Mouse (Mus musculus) forebrain, embryonic 11.5 days (tissue): ENCODE results near the gene Myom1. TPM values are rescaled to one million over a fixed set of nuclear protein-coding genes. Genes with fewer than 3 reads are reported as not detected.

ENCODE experiments used
- ATAC-seq: fragments of 200-750 bp; cut with Nextera tagmentation; replicated peaks from 2 replicates; pipeline ENCODE4 v1.8.0; 2017; ENCODE audit warnings: moderate TSS enrichment; ENCODE audit not compliant: low FRiP score
- DNase-seq: peaks from one replicate; pipeline ENCODE4 v3.0.0-alpha.2; 2017; ENCODE audit warnings: low spot score
- H3K27ac ChIP-seq: fragments of 300-500 bp; sonication (generic); 2 replicates; pipeline ENCODE4 v1.5.1; 2014; ENCODE audit warnings: low read depth, low read length
- H3K27me3 ChIP-seq: fragments of 300-500 bp; sonication (generic); 2 replicates; pipeline ENCODE4 v1.6.1; 2014; ENCODE audit warnings: mild to moderate bottlenecking, low read length, mixed read lengths; ENCODE audit not compliant: control insufficient read depth, insufficient read depth
- H3K36me3 ChIP-seq: fragments of 300-500 bp; sonication (generic); 2 replicates; pipeline ENCODE4 v1.6.1; 2014; ENCODE audit warnings: mild to moderate bottlenecking, low read length, moderate library complexity, mixed read lengths; ENCODE audit not compliant: control insufficient read depth, insufficient read depth
- H3K4me1 ChIP-seq: fragments of 300-500 bp; sonication (generic); replicated peaks from 2 replicates; pipeline ENCODE4 v1.6.1; 2014; ENCODE audit warnings: low read length, mixed read lengths; ENCODE audit not compliant: control insufficient read depth, insufficient read depth
- H3K4me2 ChIP-seq: fragments of 300-500 bp; sonication (generic); 2 replicates; pipeline ENCODE4 v1.6.1; 2014; ENCODE audit warnings: low read depth, mild to moderate bottlenecking, low read length, moderate library complexity, mixed read lengths; ENCODE audit not compliant: severe bottlenecking
- H3K4me3 ChIP-seq: fragments of 300-500 bp; sonication (generic); 2 replicates; pipeline ENCODE4 v1.5.1; 2014; ENCODE audit warnings: low read depth, low read length
- H3K9ac ChIP-seq: fragments of 300-500 bp; sonication (generic); 2 replicates; pipeline ENCODE4 v1.6.1; 2014; ENCODE audit warnings: low read length
- H3K9me3 ChIP-seq: fragments of 300-500 bp; sonication (generic); 2 replicates; pipeline ENCODE4 v1.6.1; 2016; ENCODE audit warnings: low read length, mixed read lengths; ENCODE audit not compliant: control insufficient read depth
- WGBS: fragments of 180-500 bp; shearing (Covaris S2); extraction: QIAGEN DNeasy Blood & Tissue Kit; methylation state at CpG from one replicate; pipeline ENCODE4 v1.1.7; 2014; 5-methylcytosine and 5-hydroxymethylcytosine counted together
- polyA plus RNA-seq: library from polyadenylated mRNA; unstranded; fragments of >200 nt; fragmentation: Nextera tagmentation; extraction: Ambion mirVana; gene quantifications from 2 replicates; pipeline ENCODE4 v1.2.1, GENCODE M21; 2014

The Myom1 gene
- polyA plus RNA-seq, 1 experiment from 2014 or later, result 4.0 TPM

DNA sequence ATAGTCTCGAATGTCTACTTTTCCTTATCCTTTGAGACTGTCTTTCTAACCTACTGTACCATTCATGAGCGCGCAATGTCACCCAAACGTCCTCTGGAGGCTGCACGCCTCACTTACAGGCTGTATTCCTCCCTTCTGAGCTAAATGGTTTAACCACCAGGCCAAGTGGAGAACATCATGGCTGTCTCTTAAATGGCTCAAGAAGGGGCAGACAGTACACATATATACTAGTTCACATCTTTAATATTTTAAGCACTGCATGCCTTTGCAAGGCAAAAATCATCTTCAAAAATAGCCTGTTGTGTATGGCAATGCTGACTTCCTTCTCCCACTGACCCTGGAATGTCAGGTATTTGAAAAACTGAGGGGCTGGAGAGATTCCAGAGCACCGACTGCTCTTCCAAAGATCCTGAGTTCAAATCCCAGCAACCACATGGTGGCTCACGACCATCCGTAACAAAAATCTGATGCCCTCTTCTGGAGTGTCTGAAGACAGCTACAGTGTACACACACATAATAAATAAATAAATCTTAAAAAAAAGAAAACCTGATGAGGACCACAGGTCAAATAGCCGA lies 3.9 kb upstream of the Myom1 start:
- no peaks in the 10 kb centered on the region for H3K27me3 ChIP-seq
- H3K9ac ChIP-seq, result no peak overlapping the region
- H3K4me3 ChIP-seq, result no peak overlapping the region
- no peaks in the 10 kb centered on the region for H3K9me3 ChIP-seq
- no peak overlapping the region for H3K27ac ChIP-seq
- peaks cover 4% of the 10 kb centered on the region; the same call in 1 of the 2 replicates for H3K4me1 ChIP-seq
- ATAC-seq (no peak), DNase-seq (no peak)
- no peaks in the 10 kb centered on the region; the same call in 1 of the 2 replicates for H3K36me3 ChIP-seq
- WGBS, result 86% methylated on average over 9 of the region's 9 CpGs
- H3K4me2 ChIP-seq, result no peak overlapping the region

DNA sequence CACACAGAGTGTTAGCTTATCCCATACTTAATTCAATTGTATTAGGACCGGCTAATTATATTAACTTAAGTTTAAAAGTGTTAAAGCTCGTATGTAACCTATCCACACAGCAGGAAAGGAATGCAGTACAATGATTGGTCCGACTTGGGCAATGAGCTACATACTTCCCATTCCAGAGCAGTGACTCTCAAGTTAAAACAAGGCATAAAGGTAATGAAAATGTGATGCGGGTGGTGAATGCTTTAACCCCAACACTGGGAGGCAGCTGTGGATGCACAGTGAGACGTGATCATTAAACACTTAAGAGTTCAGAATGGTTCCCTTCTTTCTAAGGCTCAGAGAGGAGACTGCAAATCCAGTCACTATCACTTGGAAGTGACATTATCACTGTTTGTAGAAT lies 3.2 kb upstream of the Myom1 start:
- no peak overlapping the region for H3K27ac ChIP-seq
- no peak overlapping the region for H3K4me3 ChIP-seq
- H3K9me3 ChIP-seq, result no peaks in the 10 kb centered on the region
- DNase-seq (no peak), ATAC-seq (no peak)
- no peak overlapping the region for H3K4me2 ChIP-seq
- 63% methylated on average over 5 of the region's 5 CpGs for WGBS
- no peaks in the 10 kb centered on the region for H3K27me3 ChIP-seq
- no peaks in the 10 kb centered on the region; the same call in 1 of the 2 replicates for H3K36me3 ChIP-seq
- no peak overlapping the region for H3K9ac ChIP-seq
- H3K4me1 ChIP-seq, result peaks cover 5% of the 10 kb centered on the region; the same call in 1 of the 2 replicates

DNA sequence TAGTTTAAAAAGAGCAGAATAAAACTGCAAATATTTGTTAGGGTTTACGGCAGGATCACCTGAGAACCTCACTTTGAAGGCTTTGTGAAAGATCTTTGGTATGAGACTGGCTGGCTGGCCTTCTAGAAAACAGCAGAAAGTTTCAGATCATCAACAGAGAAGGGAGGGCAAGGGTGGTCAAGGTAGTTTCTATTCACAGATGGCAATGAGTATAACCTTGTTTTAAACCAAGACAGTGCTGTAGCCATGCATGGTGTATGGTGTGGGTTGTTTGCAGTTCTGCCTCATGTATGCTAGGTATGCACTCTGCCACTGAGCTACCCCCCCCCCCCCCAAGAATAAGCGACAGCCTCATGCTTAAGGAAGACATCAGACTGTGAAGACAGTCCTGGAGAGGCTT lies 2.2 kb upstream of the Myom1 start:
- ATAC-seq (no peak), DNase-seq (no peak)
- no peaks in the 10 kb centered on the region; the same call in 1 of the 2 replicates for H3K36me3 ChIP-seq
- peaks cover 5% of the 10 kb centered on the region; the same call in 1 of the 2 replicates for H3K4me1 ChIP-seq
- no peak overlapping the region for H3K4me2 ChIP-seq
- no peak overlapping the region for H3K27ac ChIP-seq
- no peak overlapping the region for H3K4me3 ChIP-seq
- 82% methylated on average over 2 of the region's 2 CpGs for whole genome bisulfite sequencing
- no peaks in the 10 kb centered on the region for H3K9me3 ChIP-seq
- no peak overlapping the region for H3K9ac ChIP-seq
- H3K27me3 ChIP-seq, result no peaks in the 10 kb centered on the region

DNA sequence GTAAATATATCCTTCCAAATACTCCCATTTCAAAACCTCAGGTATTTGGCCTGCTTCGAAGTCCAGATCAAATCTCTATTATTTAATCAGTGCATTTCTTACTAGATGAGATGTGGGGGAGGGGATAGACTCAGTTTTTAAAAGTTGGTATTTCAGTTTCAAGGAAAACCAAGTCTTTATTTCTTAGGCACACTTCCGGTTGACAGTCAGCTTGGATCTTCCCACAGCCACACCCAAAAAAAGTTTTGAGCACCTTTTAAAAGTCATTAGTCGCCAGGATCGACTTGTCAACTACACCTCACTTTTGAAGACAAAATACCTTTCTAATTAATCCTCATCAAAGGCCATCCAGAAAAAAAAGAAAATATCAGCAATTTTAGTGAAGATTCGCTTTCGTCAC lies 1.4 kb upstream of the Myom1 start:
- no peaks in the 10 kb centered on the region for H3K9me3 ChIP-seq
- WGBS, result 17% methylated on average over 6 of the region's 6 CpGs
- no peak overlapping the region for H3K27ac ChIP-seq
- H3K4me1 ChIP-seq, result peaks cover 5% of the 10 kb centered on the region; the same call in 1 of the 2 replicates
- peak overlapping the region; percentile 89 for H3K4me3 ChIP-seq
- no peaks in the 10 kb centered on the region for H3K27me3 ChIP-seq
- no peak for ATAC-seq
- H3K9ac ChIP-seq, result no peak overlapping the region; the same call in 1 of the 2 replicates
- peak overlapping the region; percentile 43 for H3K4me2 ChIP-seq
- no peak for DNase-seq
- no peaks in the 10 kb centered on the region for H3K36me3 ChIP-seq

DNA sequence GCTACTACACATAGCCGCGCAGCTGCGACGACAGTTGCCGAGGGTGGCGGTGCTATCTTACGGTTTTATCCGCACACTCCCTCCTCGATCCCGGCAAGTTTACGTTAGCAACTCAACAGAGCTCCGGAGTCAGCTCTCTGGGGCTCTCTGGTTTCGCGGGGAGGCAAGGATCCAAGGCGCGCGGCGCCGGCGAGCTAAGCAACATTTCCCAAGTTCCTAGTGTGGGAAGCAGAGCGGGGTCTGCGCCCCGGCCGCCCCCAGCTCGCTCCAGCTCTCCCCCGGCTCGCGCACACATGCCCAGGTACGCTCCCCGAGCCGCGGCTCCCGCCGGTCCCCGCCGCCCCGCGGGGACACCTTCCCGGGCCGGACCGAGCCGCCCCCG lies 743 bp upstream of the Myom1 start:
- Histone ChIP-seq H3K27me3 (no peaks in the 10 kb centered on the region), H3K4me2 (peak overlapping the region; percentile 43), H3K4me1 (peaks cover 5% of the 10 kb centered on the region; the same call in 1 of the 2 replicates), H3K9me3 (no peaks in the 10 kb centered on the region), H3K9ac (peak overlapping the region; percentile 92), H3K27ac (peak overlapping the region; percentile 85), H3K36me3 (no peaks in the 10 kb centered on the region), H3K4me3 (peak overlapping the region; percentile 89)
- under 1% methylated on average over 41 of the region's 43 CpGs for WGBS
- ATAC-seq (peak; percentile 63), DNase-seq (no peak)

DNA sequence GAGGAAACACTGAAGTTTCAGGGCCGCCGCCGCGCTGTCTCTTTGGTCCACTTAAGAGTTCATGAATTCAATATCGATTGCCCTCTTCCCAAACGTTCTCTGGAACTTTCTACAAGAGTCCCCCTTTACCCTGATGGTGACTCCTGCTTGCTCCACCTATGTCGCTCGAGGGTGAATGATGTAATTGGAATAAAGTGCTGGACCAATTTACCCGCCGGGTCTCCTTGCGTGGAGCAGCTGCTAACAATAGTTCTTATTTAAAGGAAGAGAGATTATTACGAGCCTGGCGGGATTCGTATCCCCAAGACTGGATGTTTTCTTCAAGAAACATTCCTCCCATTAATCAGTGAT lies 286 bp downstream of the Myom1 start, which contains the start of gene Myl12a:
TSS of gene Myl12a (minus strand) at position 135 of the 351 bp plus-strand sequence.
- Histone ChIP-seq H3K36me3 (no peaks in the 10 kb centered on the region), H3K4me1 (peaks cover 5% of the 10 kb centered on the region; the same call in 1 of the 2 replicates), H3K27me3 (no peaks in the 10 kb centered on the region), H3K9ac (peak within 1 kb of the TSS; percentile 92), H3K4me3 (peak within 1 kb of the TSS; percentile 89), H3K4me2 (peak within 1 kb of the TSS; percentile 43), H3K9me3 (no peaks in the 10 kb centered on the region), H3K27ac (peak within 1 kb of the TSS; percentile 85)
- ATAC-seq (peak; percentile 60), DNase-seq (no peak)
- whole genome bisulfite sequencing, result 7% methylated on average over 14 of the region's 14 CpGs

DNA sequence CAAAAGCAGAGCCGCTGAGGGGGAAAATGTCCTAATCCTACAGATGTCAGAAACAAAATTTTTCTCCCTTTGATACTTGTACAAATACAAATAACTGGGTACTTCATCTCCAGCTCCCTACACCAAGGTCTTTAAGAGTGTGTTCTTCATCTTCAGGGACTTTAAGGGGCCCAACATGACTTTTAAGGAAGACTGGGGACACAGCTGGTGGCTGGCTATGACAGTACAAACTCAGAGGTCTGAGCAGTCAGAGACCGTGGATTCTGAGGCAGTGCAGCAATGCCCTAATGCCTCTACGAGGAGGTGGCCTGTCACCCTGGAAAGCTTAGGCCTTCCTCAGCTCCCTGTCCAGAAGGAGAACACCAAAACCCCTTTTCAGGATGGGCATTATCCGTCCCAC lies 679 bp downstream of the Myom1 start:
- H3K4me3 ChIP-seq, result peak overlapping the region; percentile 89; the same call in 1 of the 2 replicates
- H3K4me2 ChIP-seq, result peak overlapping the region; percentile 43; the same call in 1 of the 2 replicates
- peak overlapping the region; percentile 85; the same call in 1 of the 2 replicates for H3K27ac ChIP-seq
- DNase-seq, result no peak
- H3K36me3 ChIP-seq, result no peaks in the 10 kb centered on the region
- WGBS, result 50% methylated on average over 4 of the region's 4 CpGs
- H3K9me3 ChIP-seq, result no peaks in the 10 kb centered on the region
- peaks cover 5% of the 10 kb centered on the region; the same call in 1 of the 2 replicates for H3K4me1 ChIP-seq
- peak overlapping the region; percentile 45; the same call in 1 of the 2 replicates for H3K9ac ChIP-seq
- no peak for ATAC-seq
- H3K27me3 ChIP-seq, result no peaks in the 10 kb centered on the region

DNA sequence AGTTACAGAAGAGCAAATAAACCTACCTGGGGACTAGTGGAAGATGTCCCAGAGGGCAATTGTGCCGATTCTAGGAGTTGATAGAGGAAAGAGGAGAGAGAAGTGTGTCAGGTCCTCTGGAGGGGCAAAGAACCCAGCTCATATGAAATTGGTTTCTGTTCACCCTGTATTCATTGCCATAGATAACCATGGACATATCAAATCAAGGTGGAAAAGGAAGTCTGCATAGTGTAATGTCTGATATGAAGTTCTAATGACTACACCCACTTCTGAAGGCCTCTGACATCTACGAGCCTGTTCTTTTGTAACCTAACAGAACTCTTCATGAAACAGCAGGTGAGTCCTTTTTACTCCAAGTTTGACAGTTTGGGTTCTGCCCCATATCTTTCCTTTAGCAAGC lies 1.3 kb downstream of the Myom1 start:
- ATAC-seq, result no peak
- Histone ChIP-seq H3K27ac (no peak overlapping the region), H3K4me2 (no peak overlapping the region), H3K36me3 (no peaks in the 10 kb centered on the region), H3K4me3 (no peak overlapping the region), H3K4me1 (peaks cover 5% of the 10 kb centered on the region; the same call in 1 of the 2 replicates), H3K27me3 (no peaks in the 10 kb centered on the region), H3K9ac (no peak overlapping the region), H3K9me3 (no peaks in the 10 kb centered on the region)
- no peak for DNase-seq
- 94% methylated on average over 2 of the region's 2 CpGs for WGBS
